Mouse (Mus musculus): ENCODE results near the gene Tmem135. TPM values are rescaled to one million over a fixed set of nuclear protein-coding genes. Genes with fewer than 3 reads are reported as not detected.

Tmem135 gene
- polyA plus RNA-seq, 1 experiment from 2014 or later: 57.9 TPM

DNA sequence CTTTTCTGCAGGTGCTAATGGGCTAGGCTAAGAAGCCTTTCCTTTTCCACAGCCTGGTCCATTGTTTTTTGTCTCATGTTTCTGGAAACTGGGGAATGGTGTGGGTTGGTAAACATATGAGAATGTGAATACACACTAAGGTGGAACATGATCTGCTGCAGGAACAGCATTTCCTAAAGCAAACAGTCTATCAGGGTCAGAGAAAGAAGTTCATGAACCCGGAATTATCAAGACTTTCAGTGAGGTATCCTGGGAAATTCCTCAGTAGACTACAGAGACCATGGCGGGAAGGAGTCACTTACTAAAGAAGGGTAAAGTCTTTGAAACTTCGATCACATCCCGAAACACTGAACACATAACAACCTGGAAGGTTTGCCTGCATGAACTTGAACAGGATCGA is 32.4 kb upstream of the Tmem135 start:
- no peak for ATAC-seq
- 72% methylated on average over 5 of the region's 5 CpGs for WGBS

DNA sequence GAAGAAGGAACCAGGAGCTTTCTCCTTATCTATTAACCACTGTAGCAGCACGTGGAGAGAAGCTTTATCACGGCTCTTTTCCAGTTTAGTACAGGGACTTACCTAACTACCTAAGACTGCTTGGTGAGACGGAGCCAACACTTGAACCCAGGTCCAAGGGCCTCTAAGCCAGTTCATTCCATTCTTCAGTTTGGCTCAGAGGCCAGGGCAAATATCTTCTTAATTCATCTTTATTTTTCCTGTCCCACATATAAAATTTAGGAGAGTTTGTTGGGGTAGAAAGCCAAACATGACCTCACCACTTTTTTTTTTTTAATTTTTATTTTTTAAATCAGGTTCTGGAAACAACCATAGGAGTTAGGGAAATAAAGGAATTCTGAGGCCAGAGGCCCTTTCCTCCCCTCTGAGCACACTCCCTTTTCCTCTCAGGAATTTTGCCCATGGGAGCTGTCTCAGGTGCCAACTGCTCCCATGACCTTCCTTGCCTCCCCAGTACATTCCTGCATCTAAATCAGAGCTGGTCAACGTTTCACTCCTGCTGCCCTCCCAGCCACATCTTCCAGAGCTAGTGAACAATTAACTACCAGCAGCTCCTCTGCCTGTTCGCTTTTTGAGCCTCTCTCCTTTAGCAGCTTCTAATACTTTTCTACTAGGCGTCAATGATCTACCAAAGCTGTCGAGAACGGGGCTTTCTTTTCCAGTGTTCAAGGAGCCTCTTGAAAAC is 30.0 kb upstream of the Tmem135 start:
- 31% methylated on average over 8 of the region's 8 CpGs for WGBS
- Histone ChIP-seq H3K9me3 (ENCODE audit: control insufficient read depth) (no peaks in the 10 kb centered on the region), H3K4me2 (replicated peaks; ENCODE audit: low read depth) (no peak overlapping the region), H3K36me3 (ENCODE audit: control insufficient read depth, insufficient read depth) (no peaks in the 10 kb centered on the region), H3K9ac (ENCODE audit: low read depth, low read length) (no peak overlapping the region), H3K4me3 (ENCODE audit: low read depth, low read length) (no peak overlapping the region), H3K4me1 (replicated peaks; ENCODE audit: control insufficient read depth, insufficient read depth, low read length) (no peaks in the 10 kb centered on the region), H3K27me3 (replicated peaks; ENCODE audit: control insufficient read depth, insufficient read depth, low read length) (no peaks in the 10 kb centered on the region), H3K27ac (ENCODE audit: low read depth, low read length) (no peak overlapping the region)
- ATAC-seq: no peak
- TF ChIP-seq CTCF (IDR thresholded peaks at IDR 0.05; ENCODE audit: low read depth): no peak

More for the DNA sequence above, 32.4 kb upstream of the Tmem135 start:
- no peak overlapping the region for H3K4me3 ChIP-seq (ENCODE audit: low read depth, low read length)
- no peaks in the 10 kb centered on the region for H3K4me1 ChIP-seq (replicated peaks; ENCODE audit: control insufficient read depth, insufficient read depth, low read length)
- TF ChIP-seq CTCF (IDR thresholded peaks at IDR 0.05; ENCODE audit: low read depth): no peak
- H3K36me3 ChIP-seq (ENCODE audit: control insufficient read depth, insufficient read depth): no peaks in the 10 kb centered on the region
- H3K4me2 ChIP-seq (replicated peaks; ENCODE audit: low read depth): no peak overlapping the region
- no peaks in the 10 kb centered on the region for H3K9me3 ChIP-seq (ENCODE audit: control insufficient read depth)
- no peak overlapping the region for H3K27ac ChIP-seq (ENCODE audit: low read depth, low read length)
- H3K27me3 ChIP-seq (replicated peaks; ENCODE audit: control insufficient read depth, insufficient read depth, low read length): no peaks in the 10 kb centered on the region
- H3K9ac ChIP-seq (ENCODE audit: low read depth, low read length): no peak overlapping the region

GRCm38 (mm10) chr7:89433193-89433892 is 29.3 kb upstream of the Tmem135 start:
- no peak for ATAC-seq
- no peak overlapping the region for H3K27ac ChIP-seq (ENCODE audit: low read depth, low read length)
- TF ChIP-seq CTCF (IDR thresholded peaks at IDR 0.05; ENCODE audit: low read depth): no peak

DNA sequence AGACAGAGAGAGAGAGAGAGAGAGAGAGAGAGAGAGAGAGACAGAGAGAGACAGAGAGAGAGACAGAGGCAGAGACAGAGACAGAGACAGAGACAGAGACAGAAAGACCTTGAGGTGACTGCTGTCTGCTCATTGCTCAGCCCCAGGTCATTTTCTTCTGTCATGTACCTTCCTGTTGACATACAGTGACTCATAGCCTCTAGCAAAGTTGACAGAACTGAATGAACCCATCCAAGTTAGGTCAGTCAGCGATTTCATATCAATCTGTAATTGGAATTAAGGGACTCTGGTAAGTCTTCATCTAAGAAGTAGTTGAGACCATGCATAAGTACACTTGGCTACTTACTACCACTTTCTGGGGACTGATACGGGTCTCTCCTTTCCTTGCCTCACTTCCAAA is 27.2 kb upstream of the Tmem135 start:
- no peaks in the 10 kb centered on the region for H3K9me3 ChIP-seq (ENCODE audit: control insufficient read depth)
- H3K4me3 ChIP-seq (ENCODE audit: low read depth, low read length): no peak overlapping the region
- no peak for ATAC-seq
- H3K4me2 ChIP-seq (replicated peaks; ENCODE audit: low read depth): no peak overlapping the region
- H3K27me3 ChIP-seq (replicated peaks; ENCODE audit: control insufficient read depth, insufficient read depth, low read length): no peaks in the 10 kb centered on the region
- H3K9ac ChIP-seq (ENCODE audit: low read depth, low read length): no peak overlapping the region
- WGBS: 89% methylated on average over 2 of the region's 2 CpGs
- H3K36me3 ChIP-seq (ENCODE audit: control insufficient read depth, insufficient read depth): no peaks in the 10 kb centered on the region
- no peak for TF ChIP-seq CTCF (IDR thresholded peaks at IDR 0.05; ENCODE audit: low read depth)
- no peak overlapping the region for H3K27ac ChIP-seq (ENCODE audit: low read depth, low read length)
- H3K4me1 ChIP-seq (replicated peaks; ENCODE audit: control insufficient read depth, insufficient read depth, low read length): no peaks in the 10 kb centered on the region

More at GRCm38 (mm10) chr7:89433193-89433892, 29.3 kb upstream of the Tmem135 start:
- no peaks in the 10 kb centered on the region for H3K36me3 ChIP-seq (ENCODE audit: control insufficient read depth, insufficient read depth)
- no peaks in the 10 kb centered on the region for H3K4me1 ChIP-seq (replicated peaks; ENCODE audit: control insufficient read depth, insufficient read depth, low read length)
- H3K27me3 ChIP-seq (replicated peaks; ENCODE audit: control insufficient read depth, insufficient read depth, low read length): no peaks in the 10 kb centered on the region
- WGBS: 60% methylated on average over 9 of the region's 9 CpGs
- H3K9me3 ChIP-seq (ENCODE audit: control insufficient read depth): no peaks in the 10 kb centered on the region
- H3K4me2 ChIP-seq (replicated peaks; ENCODE audit: low read depth): no peak overlapping the region
- H3K4me3 ChIP-seq (ENCODE audit: low read depth, low read length): no peak overlapping the region
- H3K9ac ChIP-seq (ENCODE audit: low read depth, low read length): no peak overlapping the region

- H3K9me3 ChIP-seq (ENCODE audit: control insufficient read depth): no peaks in the 10 kb centered on the region
- WGBS: 68% methylated on average over 1 of the region's 1 CpGs
- no peak for TF ChIP-seq CTCF (IDR thresholded peaks at IDR 0.05; ENCODE audit: low read depth)
- no peak overlapping the region for H3K4me2 ChIP-seq (replicated peaks; ENCODE audit: low read depth)
- no peaks in the 10 kb centered on the region for H3K27me3 ChIP-seq (replicated peaks; ENCODE audit: control insufficient read depth, insufficient read depth, low read length)
- no peak overlapping the region for H3K4me3 ChIP-seq (ENCODE audit: low read depth, low read length)
- H3K9ac ChIP-seq (ENCODE audit: low read depth, low read length): no peak overlapping the region
- H3K36me3 ChIP-seq (ENCODE audit: control insufficient read depth, insufficient read depth): no peaks in the 10 kb centered on the region
- no peak for ATAC-seq
- no peak overlapping the region for H3K27ac ChIP-seq (ENCODE audit: low read depth, low read length)
- peaks cover 3% of the 10 kb centered on the region; the same call in 1 of the 2 replicates for H3K4me1 ChIP-seq (replicated peaks; ENCODE audit: control insufficient read depth, insufficient read depth, low read length)
These were observed 25.3 kb upstream of the Tmem135 start for GRCm38 (mm10) chr7:89429326-89429725.

DNA sequence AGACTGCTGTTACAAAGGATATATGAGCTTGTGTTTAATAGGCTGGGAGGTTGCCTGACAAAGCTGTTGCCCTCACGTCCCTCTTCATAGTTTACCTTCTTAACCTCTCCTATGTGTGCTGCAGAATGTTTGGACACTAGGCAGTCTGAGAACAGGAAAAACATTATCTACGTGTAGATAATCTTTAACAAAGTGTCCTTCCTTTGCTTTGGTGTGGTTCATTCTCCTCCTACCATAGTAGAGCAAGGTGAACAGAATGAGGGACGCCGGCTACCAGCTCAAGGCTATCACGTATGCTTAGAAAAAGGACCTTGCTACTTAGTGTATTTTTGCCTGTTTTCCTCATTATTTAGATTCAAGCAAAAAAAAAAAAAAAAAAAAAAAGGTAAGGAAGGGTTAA is 24.8 kb upstream of the Tmem135 start:
- no peak overlapping the region for H3K9ac ChIP-seq (ENCODE audit: low read depth, low read length)
- H3K27me3 ChIP-seq (replicated peaks; ENCODE audit: control insufficient read depth, insufficient read depth, low read length): no peaks in the 10 kb centered on the region
- 41% methylated on average over 5 of the region's 5 CpGs for WGBS
- no peak overlapping the region for H3K27ac ChIP-seq (ENCODE audit: low read depth, low read length)
- H3K4me1 ChIP-seq (replicated peaks; ENCODE audit: control insufficient read depth, insufficient read depth, low read length): peaks cover 4% of the 10 kb centered on the region; the same call in 1 of the 2 replicates
- no peaks in the 10 kb centered on the region for H3K9me3 ChIP-seq (ENCODE audit: control insufficient read depth)
- H3K4me3 ChIP-seq (ENCODE audit: low read depth, low read length): no peak overlapping the region
- no peak overlapping the region for H3K4me2 ChIP-seq (replicated peaks; ENCODE audit: low read depth)
- no peak for TF ChIP-seq CTCF (IDR thresholded peaks at IDR 0.05; ENCODE audit: low read depth)
- no peaks in the 10 kb centered on the region for H3K36me3 ChIP-seq (ENCODE audit: control insufficient read depth, insufficient read depth)
- no peak for ATAC-seq

Measured in intestine, postnatal 0 days (tissue).